ENCODE assay signal across 9 mouse cellular contexts in genomic region chr3:33824135-33824946, GRCm38 (mm10). TPM values are rescaled to one million over a fixed set of nuclear protein-coding genes. Genes with fewer than 3 reads are reported as not detected.
DNase-seq lines count a peak whose midpoint lies in the region; ATAC-seq and TF ChIP-seq lines count a peak whose summit lies in the region.
"Had no signal": no experiment of that assay in that cellular context is flagged by ENCODE, and none has a peak within 500 bp of the region (broad histone marks: within the 10 kb centered on the region; RNA-seq: fewer than 3 reads in every experiment).

No protein-coding gene starts in this region.

- H3K9ac ChIP-seq in heart, embryonic 11.5 days (ENCODE audit: low read depth, low read length), result no peak overlapping the region
- H3K9ac ChIP-seq in lung, postnatal 0 days (replicated peaks; ENCODE audit: low read depth), result no peak overlapping the region
- H3K9ac ChIP-seq: liver, embryonic 13.5 days had no signal

- no peak overlapping the region for H3K4me3 ChIP-seq in heart, embryonic 11.5 days (ENCODE audit: low read depth, low read length)
- H3K4me3 ChIP-seq in hindbrain, embryonic 10.5 days, result no peak overlapping the region
- no peak overlapping the region for H3K4me3 ChIP-seq in lung, postnatal 0 days (ENCODE audit: low read depth, low read length)
- H3K4me3 ChIP-seq in small intestine, adult 2 months (ENCODE audit: low read depth, low read length), result no peak overlapping the region
- H3K4me3 ChIP-seq: liver, embryonic 13.5 days had no signal

- H3K27me3 ChIP-seq in heart, embryonic 11.5 days (ENCODE audit: control insufficient read depth, insufficient read depth, low read length), result no peaks in the 10 kb centered on the region
- no peaks in the 10 kb centered on the region for H3K27me3 ChIP-seq in hindbrain, embryonic 10.5 days (ENCODE audit: insufficient read depth, poor library complexity, severe bottlenecking)
- H3K27me3 ChIP-seq in lung, postnatal 0 days (replicated peaks; ENCODE audit: insufficient read depth, low read length), result no peaks in the 10 kb centered on the region
- no peaks in the 10 kb centered on the region for H3K27me3 ChIP-seq in small intestine, adult 2 months (ENCODE audit: control insufficient read depth, insufficient read depth, low read length)
- H3K27me3 ChIP-seq: liver, embryonic 13.5 days had no signal

- peak; percentile 18 to 33 for DNase-seq in heart, adult 18-20 months
- DNase-seq in 3T3-L1 (ENCODE audit: low read depth, low spot score), result peak; percentile 72
- peak; percentile 18 for DNase-seq in T-cell, adult 2 months (ENCODE audit: low spot score)
- DNase-seq in hindbrain, embryonic 10.5 days (ENCODE audit: low spot score), result peak; percentile 13
- peak; percentile 85 for DNase-seq in lung, postnatal 0 days (ENCODE audit: low spot score)
- DNase-seq: liver, embryonic 13.5 days had no signal

- no peaks in the 10 kb centered on the region for H3K9me3 ChIP-seq in heart, embryonic 11.5 days (replicated peaks; ENCODE audit: control insufficient read depth, low read length)
- H3K9me3 ChIP-seq in hindbrain, embryonic 10.5 days, result no peaks in the 10 kb centered on the region
- H3K9me3 ChIP-seq in lung, postnatal 0 days (ENCODE audit: low read length), result no peaks in the 10 kb centered on the region
- H3K9me3 ChIP-seq: liver, embryonic 13.5 days had no signal

- no peak for TF ChIP-seq POLR2A in small intestine, adult 2 months (IDR thresholded peaks at IDR 0.05; ENCODE audit: low read depth, low read length)

- no peak overlapping the region for H3K4me2 ChIP-seq in heart, embryonic 11.5 days
- H3K4me2 ChIP-seq in lung, postnatal 0 days (replicated peaks; ENCODE audit: low read depth, low read length), result no peak overlapping the region
- H3K4me2 ChIP-seq: liver, embryonic 13.5 days had no signal

- 43% methylated on average over 9 of the region's 9 CpGs for WGBS in heart, embryonic 11.5 days (ENCODE audit: insufficient replicate concordance)
- 51% methylated on average over 9 of the region's 9 CpGs for WGBS in hindbrain, embryonic 10.5 days
- 37% methylated on average over 9 of the region's 9 CpGs for WGBS in lung, postnatal 0 days
- WGBS in small intestine, adult 2 months, result 33% methylated on average over 9 of the region's 9 CpGs

- no peak for TF ChIP-seq EP300 in lung, postnatal 0 days (IDR thresholded peaks at IDR 0.05)

- TF ChIP-seq CTCF in lung, postnatal 0 days (IDR thresholded peaks at IDR 0.05), result peak; percentile 84
- peak; percentile 81; the same call in 1 of the 2 replicates for TF ChIP-seq CTCF in small intestine, adult 2 months (IDR thresholded peaks at IDR 0.05; ENCODE audit: extremely low read depth, insufficient read length, insufficient replicate concordance, low read depth, low read length)

- H3K4me1 ChIP-seq in heart, embryonic 11.5 days (ENCODE audit: control insufficient read depth, insufficient read depth, low read length), result no peaks in the 10 kb centered on the region
- H3K4me1 ChIP-seq in hindbrain, embryonic 10.5 days (replicated peaks), result no peaks in the 10 kb centered on the region
- H3K4me1 ChIP-seq in lung, postnatal 0 days (ENCODE audit: insufficient read depth, low read depth, low read length), result no peaks in the 10 kb centered on the region
- no peaks in the 10 kb centered on the region for H3K4me1 ChIP-seq in small intestine, adult 2 months (ENCODE audit: control insufficient read depth, insufficient read depth, insufficient read length, low read length)
- H3K4me1 ChIP-seq: liver, embryonic 13.5 days had no signal

- no peaks in the 10 kb centered on the region for H3K36me3 ChIP-seq in heart, embryonic 11.5 days (ENCODE audit: control insufficient read depth, insufficient read depth, low read length)
- no peaks in the 10 kb centered on the region for H3K36me3 ChIP-seq in hindbrain, embryonic 10.5 days
- H3K36me3 ChIP-seq in lung, postnatal 0 days (ENCODE audit: insufficient read depth, low read length), result no peaks in the 10 kb centered on the region
- H3K36me3 ChIP-seq in small intestine, adult 2 months (ENCODE audit: control insufficient read depth, insufficient read depth, low read length), result no peaks in the 10 kb centered on the region
- H3K36me3 ChIP-seq: liver, embryonic 13.5 days had no signal

- no peak for ATAC-seq in heart, embryonic 11.5 days (replicated peaks; ENCODE audit: insufficient number of reproducible peaks, low FRiP score, low TSS enrichment)
- peak; percentile 96 for ATAC-seq in common myeloid progenitor, adult 5-6 weeks (replicated peaks; ENCODE audit: low read depth, poor library complexity, severe bottlenecking)
- ATAC-seq in lung, postnatal 0 days, result 0 out of 2 replicates have a peak, but pooled peaks have one; percentile 35

- no peak overlapping the region for H3K27ac ChIP-seq in heart, embryonic 11.5 days (ENCODE audit: low read depth, low read length)
- no peak overlapping the region for H3K27ac ChIP-seq in hindbrain, embryonic 10.5 days
- no peak overlapping the region for H3K27ac ChIP-seq in lung, postnatal 0 days (ENCODE audit: low read length)
- H3K27ac ChIP-seq in small intestine, adult 2 months (ENCODE audit: insufficient read depth, low read depth, low read length), result no peak overlapping the region
- H3K27ac ChIP-seq: liver, embryonic 13.5 days had no signal

RNA-seq across cellular contexts. Expression of gene Ccdc39, which starts 19.8 kb away (rescaled TPM):
- total RNA-seq in heart, adult 18-20 months (2021), result under 1 TPM; 0.25 to 0.69 TPM
- 1.4 and 1.5 TPM in 2 replicates for polyA plus RNA-seq in heart, embryonic 11.5 days (2014; fragmentation: Nextera tagmentation; extraction: Ambion mirVana)
- 1.3 TPM in 1 of 2 replicates, not detected in the other for total RNA-seq in common myeloid progenitor, adult 5-6 weeks (2017)
- 6.8 and 8.3 TPM in 2 replicates for polyA plus RNA-seq in hindbrain, embryonic 10.5 days (2016; fragmentation: Nextera tagmentation; extraction: Ambion mirVana)
- polyA plus RNA-seq in lung, postnatal 0 days (2015; fragmentation: Nextera tagmentation; extraction: Ambion mirVana), result 6.4 and 10.8 TPM in 2 replicates
- polyA plus RNA-seq in small intestine, adult 2 months (2012; rRNA removed), result not detected in 2 replicates

RNA-seq across cellular contexts. Expression of gene Ttc14, which starts 24.7 kb away (rescaled TPM):
- 10 to 100 TPM; 16.0 to 17.6 TPM for total RNA-seq in heart, adult 18-20 months (2021)
- 48.2 and 51.7 TPM in 2 replicates for polyA plus RNA-seq in heart, embryonic 11.5 days (2014; fragmentation: Nextera tagmentation; extraction: Ambion mirVana)
- 65.5 and 77.1 TPM in 2 replicates for total RNA-seq in common myeloid progenitor, adult 5-6 weeks (2017)
- polyA plus RNA-seq in hindbrain, embryonic 10.5 days (2016; fragmentation: Nextera tagmentation; extraction: Ambion mirVana), result 53.0 and 57.8 TPM in 2 replicates
- 47.5 and 57.9 TPM in 2 replicates for polyA plus RNA-seq in lung, postnatal 0 days (2015; fragmentation: Nextera tagmentation; extraction: Ambion mirVana)
- polyA plus RNA-seq in small intestine, adult 2 months (2012; rRNA removed), result 13.3 and 20.1 TPM in 2 replicates

Comparison
In these comparisons a context has a peak if more than half of its experiments do, and no peak if none do; other contexts are left out.
1. DNase-seq: peak in every context shown above with its lines; median percentile 85 in lung, postnatal 0 days; 72 in 3T3-L1; 26 in heart, adult 18-20 months; 18 in T-cell, adult 2 months; 13 in hindbrain, embryonic 10.5 days.